Mouse (Mus musculus) spleen, postnatal 4 days (tissue): ENCODE results near the gene Mgme1.

Experiments used
- DNase-seq, 2 experiments: peaks; one replicate each; pipeline ENCODE4 v3.0.0; 2022; ENCODE audit warnings: low spot score in 2 of 2

The Mgme1 gene

GRCm38 (mm10) chr2:144270507-144271420 is at the start of gene Mgme1, which contains the start of gene Snx5:
Mgme1 (plus strand) TSS chr2:144270663.
Snx5 (minus strand) TSS chr2:144270906.
- DNase-seq = peak; percentile 92 to 96

GRCm38 (mm10) chr2:144224351-144224750 is 46.1 kb upstream of the Mgme1 start:
- no peak for DNase-seq

DNA sequence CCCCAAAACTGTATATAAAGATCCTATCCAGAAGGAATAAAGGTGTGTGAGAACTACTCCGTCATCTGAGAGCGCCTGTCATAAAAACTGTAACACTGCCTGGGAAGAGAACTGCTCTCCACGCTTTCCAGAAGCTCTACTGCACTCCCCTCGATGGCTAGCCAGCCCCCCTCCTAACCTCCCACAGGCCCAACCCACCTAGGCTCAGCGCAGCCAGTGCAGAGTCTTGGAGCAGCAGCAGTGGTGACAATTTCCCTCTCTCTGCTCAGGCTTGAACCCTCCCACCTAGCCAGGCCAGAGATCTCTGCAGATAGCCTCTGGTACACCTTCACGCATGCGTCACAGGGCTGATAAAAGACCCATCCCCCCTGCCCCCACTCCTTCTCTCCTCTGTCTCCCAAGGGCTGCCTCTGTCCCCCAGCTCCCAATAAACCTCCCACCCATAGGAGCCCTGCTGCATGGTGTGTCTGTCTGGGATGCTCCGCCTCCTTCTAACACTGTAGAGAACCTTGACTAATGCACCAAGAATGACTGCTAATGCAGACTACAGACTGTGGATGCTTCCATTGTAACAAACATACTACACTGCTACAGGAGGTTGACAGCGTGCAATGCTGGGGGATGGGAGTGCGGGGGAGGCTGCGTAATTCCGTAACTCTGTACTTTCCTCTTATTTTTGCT is 43.4 kb upstream of the Mgme1 start:
- DNase-seq = no peak

DNA sequence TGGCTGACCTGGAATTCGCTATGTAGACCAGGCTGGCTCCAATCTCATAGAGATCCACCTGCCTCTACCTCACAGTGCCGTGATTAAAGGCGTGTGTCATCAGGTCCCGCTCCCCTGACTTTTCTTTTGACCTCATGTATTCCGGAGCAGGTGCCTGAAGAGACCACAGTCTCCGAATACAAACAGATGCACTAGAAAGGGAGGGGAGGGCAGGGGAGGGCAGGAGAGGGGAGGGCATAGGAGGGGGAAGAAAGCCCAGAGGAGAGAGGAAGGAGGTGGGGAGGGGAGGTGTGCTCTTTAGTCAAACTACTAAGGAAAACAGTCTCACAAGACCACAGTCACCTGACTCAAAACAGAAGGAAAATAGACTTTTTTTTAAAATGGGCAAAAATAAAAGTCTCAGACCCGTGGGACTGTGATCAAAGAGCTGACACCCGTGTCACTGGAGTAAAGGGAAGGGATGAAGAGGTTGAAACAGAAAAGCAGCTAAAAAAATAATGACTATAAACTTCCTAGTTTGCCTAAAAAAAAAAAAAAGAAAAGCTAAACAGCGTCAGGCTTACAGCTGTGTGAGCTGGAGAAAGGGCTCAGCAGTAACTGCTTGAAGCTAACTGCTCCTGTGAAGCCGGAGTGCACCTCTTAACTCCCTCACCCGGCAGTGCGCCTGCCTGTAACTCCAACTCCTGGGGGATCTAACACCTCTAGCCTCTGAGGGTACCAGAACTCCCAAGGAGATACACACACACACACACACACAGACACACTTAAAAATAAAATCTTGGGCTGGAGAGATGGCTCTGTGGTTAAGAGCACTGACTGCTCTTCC is 41.7 kb upstream of the Mgme1 start:
- no peak for DNase-seq

DNA sequence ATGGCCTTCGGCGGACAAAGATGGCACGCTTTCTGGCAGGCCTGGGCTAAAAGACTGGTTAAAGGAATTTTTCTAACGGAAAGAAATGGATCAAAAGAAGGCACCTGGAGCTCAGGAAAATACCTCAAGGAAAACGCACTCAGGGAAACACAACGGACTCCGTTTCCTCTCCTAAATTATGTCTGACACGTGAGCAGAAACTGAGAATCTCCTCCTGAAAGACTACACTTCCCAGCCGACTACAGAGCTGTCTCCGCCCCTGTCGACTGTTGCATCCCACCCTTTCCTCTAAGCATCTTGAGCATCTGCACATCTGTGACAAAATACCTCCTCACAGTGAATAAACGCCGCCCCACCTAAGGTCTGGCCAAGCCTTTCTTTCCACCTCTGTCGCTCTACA is 40.8 kb upstream of the Mgme1 start:
- no peak for DNase-seq

- DNase-seq = no peak
These were observed 40.0 kb upstream of the Mgme1 start for GRCm38 (mm10) chr2:144230498-144230897.

- DNase-seq = no peak
These were observed 39.3 kb upstream of the Mgme1 start for GRCm38 (mm10) chr2:144231115-144231514.

- no peak for DNase-seq
These were observed 36.9 kb upstream of the Mgme1 start for GRCm38 (mm10) chr2:144233534-144233933.

- DNase-seq = no peak
These were observed 34.7 kb upstream of the Mgme1 start for GRCm38 (mm10) chr2:144235776-144236175.

DNA sequence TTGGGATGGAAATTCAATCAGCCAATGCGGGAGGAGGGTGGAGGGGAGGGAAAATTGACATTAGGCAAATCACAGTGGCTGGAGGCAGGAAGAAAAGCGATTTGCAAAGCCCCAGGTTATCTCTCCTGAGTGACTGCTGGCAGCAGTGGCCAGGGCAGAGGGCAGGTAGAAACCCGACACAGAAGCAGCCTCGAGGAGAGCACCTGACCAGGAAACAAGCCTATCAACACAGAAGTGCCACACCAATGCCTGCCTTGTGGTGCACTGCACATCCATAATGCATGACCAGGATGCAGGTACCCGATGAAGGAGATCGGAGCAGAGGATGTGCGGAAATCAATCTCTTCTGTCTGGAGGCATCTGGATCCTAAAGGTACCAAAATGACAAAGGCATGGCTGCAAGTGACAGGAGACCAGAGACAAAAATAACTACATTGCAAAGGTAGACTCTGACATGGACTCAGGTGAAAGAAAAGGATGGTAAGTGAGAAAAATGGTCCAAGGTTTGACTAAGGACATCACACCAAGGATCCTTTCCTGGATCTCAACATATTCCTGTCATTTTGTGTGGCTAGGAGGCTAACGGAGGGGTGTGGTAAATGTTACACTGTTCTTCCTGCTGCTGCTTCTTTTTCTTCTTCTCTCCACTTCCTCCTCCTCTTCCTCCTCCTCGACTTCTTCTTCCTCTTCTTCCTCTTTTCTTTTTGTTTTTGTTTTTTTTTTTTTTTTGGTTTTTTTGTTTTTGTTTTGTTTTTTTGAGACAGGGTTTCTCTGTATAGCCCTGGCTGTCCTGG is 33.5 kb upstream of the Mgme1 start:
- DNase-seq = no peak

DNA sequence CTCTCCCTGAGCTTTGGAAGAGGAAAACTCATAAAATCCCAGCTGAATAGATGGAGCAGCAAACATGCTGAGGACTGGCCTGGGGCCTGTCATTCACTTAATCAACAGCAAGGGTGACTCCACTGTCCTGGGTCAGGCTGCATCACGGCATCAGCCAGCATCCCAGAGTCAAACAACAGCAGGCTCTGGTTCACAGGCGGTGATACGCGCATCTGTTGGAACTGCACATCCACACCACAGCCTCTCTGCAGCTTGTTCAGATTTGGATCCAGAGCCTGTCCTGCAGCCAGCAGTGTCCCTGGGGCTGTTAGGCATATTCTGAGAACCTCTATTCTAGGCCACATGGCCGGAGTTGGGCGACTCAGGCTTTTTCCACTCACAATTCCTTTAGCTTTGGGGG is 32.1 kb upstream of the Mgme1 start:
- no peak for DNase-seq

- DNase-seq = no peak
These were observed 31.1 kb upstream of the Mgme1 start for GRCm38 (mm10) chr2:144239318-144239717.

DNA sequence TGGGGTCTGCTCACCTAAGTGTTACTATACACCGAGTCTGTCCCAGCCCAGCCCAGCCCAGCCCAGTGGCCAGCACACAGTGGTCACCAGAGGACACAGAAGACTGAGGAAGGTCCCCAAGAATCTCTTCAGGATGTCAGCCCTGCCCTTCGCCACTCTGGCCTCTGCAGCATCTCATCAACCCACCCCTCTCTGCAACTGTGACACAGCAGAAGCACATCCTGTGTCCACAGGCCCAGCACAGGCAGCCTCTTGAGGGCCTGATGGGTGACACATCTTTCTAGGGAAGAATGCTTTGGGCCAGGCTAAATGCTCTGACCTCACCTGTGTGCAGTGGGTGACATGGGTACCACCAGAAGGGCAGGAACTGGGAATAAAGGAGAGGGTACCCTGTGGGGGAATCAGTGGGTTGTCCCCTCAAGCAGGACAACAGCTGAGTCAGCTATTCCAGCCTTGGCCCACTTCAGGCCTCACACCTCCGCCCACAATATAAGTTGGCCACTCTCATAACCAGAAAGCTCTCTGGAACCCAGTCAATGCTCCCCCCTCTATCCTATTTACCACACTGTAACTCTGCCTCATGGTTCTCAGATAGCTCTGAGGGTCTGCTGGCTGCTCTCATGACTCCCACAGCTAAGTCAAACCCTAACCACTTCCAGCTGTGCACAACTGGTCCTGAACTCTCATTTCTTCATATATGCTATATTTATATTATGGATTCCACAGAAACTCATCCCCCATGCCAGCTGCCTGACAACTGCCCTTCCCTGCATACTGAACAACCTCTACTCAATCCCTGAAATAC is 30.2 kb upstream of the Mgme1 start:
- no peak for DNase-seq

- DNase-seq = peak in 1 of 2 experiments; percentile 22
These were observed 25.0 kb upstream of the Mgme1 start for GRCm38 (mm10) chr2:144245464-144245863.

DNA sequence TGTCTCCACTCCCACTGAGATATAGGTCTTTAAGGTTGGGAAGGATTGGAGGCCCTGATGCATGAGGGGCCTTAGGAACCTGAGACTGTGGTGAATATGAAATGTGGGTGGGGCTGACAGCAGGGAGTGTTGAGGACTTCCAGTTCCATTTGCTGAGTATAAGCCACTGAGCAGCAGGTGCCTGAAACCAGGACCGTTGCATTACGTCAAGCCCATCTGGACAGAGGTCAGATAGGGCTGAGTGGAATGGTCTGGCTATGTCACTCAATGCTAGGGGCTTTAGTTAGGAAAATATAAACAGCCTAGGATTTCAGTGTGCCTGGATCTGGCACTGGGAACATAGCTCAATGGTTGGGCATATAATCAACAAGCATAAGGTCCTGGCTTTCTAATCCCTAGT is 24.2 kb upstream of the Mgme1 start:
- DNase-seq = no peak

DNA sequence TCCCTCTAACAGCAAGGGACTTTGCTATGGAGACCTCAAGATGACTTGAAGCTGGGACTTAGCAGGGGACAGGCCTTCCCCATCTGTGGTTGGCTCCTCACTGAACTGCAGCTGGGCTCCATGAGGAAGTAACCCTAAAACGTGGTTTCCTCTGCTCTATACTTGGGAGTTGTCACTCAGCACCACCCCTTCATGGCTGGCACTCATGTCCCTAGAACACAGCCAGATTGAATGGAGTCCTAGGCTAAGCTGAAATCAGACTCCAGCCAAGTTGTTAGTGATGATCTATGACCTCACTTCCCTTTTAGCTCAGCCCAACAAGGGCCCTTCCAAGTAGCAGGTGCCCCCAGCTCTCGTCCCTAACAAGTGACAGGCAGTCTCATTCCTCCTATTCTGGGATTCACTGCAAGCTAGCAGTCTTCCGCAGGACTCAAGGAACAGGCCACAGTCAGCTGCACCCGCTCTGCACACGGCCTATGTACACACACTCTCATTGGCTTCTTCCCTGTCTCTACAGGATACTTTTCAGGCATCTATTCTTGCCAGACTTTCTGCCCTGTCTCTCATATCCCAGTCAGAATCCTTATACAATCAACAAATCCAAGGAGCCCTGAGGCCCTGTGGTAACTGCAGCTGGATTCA is 23.0 kb upstream of the Mgme1 start:
- DNase-seq = no peak

DNA sequence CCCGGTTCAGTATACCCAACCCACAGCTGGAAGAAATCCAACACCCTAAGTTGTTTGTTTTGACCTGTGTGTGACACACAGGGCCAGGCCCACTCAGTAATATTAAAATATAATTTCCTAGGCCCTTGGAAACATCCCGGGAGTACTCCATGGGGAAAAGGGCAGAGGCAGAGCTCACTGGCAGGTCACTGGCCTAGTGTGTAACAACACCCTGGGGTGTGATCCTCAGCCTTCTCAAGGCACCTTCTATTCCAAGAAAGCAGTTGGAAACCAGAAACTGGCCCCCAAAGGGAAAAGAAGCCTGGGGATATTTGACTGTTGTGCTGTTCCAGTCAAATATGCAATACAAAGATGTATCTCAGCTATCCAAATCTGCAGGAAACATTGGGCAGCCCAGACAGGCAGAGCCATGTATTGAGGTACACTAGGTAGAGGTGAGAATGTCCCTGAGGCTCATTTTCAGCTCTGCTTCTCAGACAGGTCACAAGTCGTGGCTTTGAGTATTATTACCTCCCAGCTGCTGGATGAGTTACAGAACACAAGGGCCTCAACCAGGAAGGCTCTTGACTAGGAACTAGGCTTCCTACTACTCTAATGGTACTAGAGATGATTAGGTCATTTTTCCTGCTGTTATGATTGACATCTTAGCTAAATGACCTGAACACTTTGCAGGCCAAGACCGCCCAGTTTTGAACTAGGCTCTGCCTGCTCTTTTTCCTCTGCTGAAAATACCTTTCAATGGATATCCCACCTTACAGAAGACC is 21.7 kb upstream of the Mgme1 start:
- DNase-seq = no peak

DNA sequence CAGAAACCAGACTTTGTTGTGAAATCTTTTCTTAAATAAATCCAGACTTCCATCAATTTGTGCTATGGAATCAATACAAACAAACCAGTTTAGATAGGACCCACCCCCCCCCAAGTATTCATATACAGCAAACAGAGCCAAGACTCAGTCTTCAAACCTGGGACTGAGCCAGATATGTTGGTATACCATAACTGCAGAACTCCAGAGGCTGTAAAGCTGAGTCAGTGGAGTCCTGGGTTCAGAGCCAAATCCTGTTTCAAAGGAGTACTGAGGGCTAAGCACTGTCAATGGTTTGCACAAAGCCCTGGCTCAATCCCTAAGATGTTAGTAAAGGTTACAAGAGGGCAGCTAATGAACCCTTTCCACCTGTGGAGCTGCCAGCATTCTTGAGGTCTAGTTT is 20.4 kb upstream of the Mgme1 start:
- no peak for DNase-seq

DNA sequence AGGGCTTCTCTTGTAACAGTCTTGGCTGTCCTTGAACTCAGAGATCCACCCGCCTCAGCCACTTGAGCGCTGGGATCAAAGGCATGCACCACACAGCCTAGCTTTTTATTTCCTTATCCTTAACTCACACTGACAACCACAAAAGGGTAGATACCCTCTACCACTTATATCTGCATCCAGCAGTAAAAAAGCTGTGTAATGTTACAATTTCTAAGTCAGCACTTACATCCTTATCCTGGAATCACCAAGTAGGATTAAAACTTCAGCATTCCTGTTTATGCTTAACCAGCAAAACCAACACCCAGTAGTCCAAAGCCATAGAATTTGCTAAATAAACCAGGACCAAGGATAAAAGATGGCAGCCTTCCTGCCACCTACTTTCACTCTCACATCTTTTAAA is 7.6 kb upstream of the Mgme1 start:
- DNase-seq = no peak
